8 mouse cellular contexts compared by ENCODE assay signal in genomic region chr17:33824084-33824996, GRCm38 (mm10). TPM values are rescaled to one million over a fixed set of nuclear protein-coding genes. Genes with fewer than 3 reads are reported as not detected.
DNase-seq lines count a peak whose midpoint lies in the region; ATAC-seq lines count a peak whose summit lies in the region.

TSS of gene Rps28 (minus strand) at chr17:33824562.
TSS of gene Ndufa7 (plus strand) at chr17:33824572.

- peak; percentile 97 for ATAC-seq in inflammation-experienced regulatory T-cells, adult 6 months
- ATAC-seq in megakaryocyte-erythroid progenitor cell, adult 5-6 weeks (replicated peaks; ENCODE audit: low FRiP score, low TSS enrichment, poor library complexity, severe bottlenecking), result peak; percentile 89

- DNase-seq in adipocyte (ENCODE audit: low spot score), result peak; percentile 98
- DNase-seq in embryo, embryonic 10 days (ENCODE audit: low spot score), result peak; percentile 99
- DNase-seq in gastrocnemius, postnatal 14 days, result peak; percentile 96
- peak; percentile 97 to 99 for DNase-seq in left cerebral cortex, postnatal 10 days (ENCODE audit: extremely low spot score in 1 of 2, low spot score in 2 of 2)
- peak; percentile 98 for DNase-seq in right cerebral cortex, postnatal 25 days
- peak; percentile 97 to 99 for DNase-seq in urinary bladder, postnatal 4 days (ENCODE audit: low spot score in 2 of 2)

- intact Hi-C loops in gastrocnemius, postnatal 14 days (cut with DNase I; ENCODE audit: low total_unique reads), result no loop called here
- intact Hi-C loops in left cerebral cortex, postnatal 10 days (cut with DNase I), result no loop called here

RNA-seq across cellular contexts. Expression of gene Rps28, which starts in this region (rescaled TPM):
- 100 to 1,000 TPM; 867 to 957 TPM for total RNA-seq in gastrocnemius, postnatal 14 days (2021)
- polyA plus RNA-seq in inflammation-experienced regulatory T-cells, adult 6 months (2017; shearing (Covaris generic)), result 1,000 to 10,000 TPM; 1,118 to 2,316 (median 1,890) TPM
- total RNA-seq in left cerebral cortex, postnatal 10 days (2021), result 100 to 1,000 TPM; 861 to 875 TPM
- total RNA-seq in megakaryocyte-erythroid progenitor cell, adult 5-6 weeks (2014; fragmentation: Nextera tagmentation), result 3,294 and 3,898 TPM in 2 replicates
- total RNA-seq in megakaryocyte-erythroid progenitor cell, adult 5-6 weeks (2017), result 3,120 and 3,626 TPM in 2 replicates

RNA-seq across cellular contexts. Expression of gene Ndufa7, which starts in this region (rescaled TPM):
- 100 to 1,000 TPM; 327 to 338 TPM for total RNA-seq in gastrocnemius, postnatal 14 days (2021)
- 100 to 1,000 TPM; 364 to 457 (median 417) TPM for polyA plus RNA-seq in inflammation-experienced regulatory T-cells, adult 6 months (2017; shearing (Covaris generic))
- total RNA-seq in left cerebral cortex, postnatal 10 days (2021), result 100 to 1,000 TPM; 225 to 228 TPM
- 261 and 275 TPM in 2 replicates for total RNA-seq in megakaryocyte-erythroid progenitor cell, adult 5-6 weeks (2014; fragmentation: Nextera tagmentation)
- 85.6 and 250 TPM in 2 replicates for total RNA-seq in megakaryocyte-erythroid progenitor cell, adult 5-6 weeks (2017)

Comparison
In these comparisons a context has a peak if more than half of its experiments do, and no peak if none do; other contexts are left out.
1. Peak in every context shown above with its lines: DNase-seq and ATAC-seq.